Mouse (Mus musculus) splenic B cell, adult 2 months (primary cell): ENCODE data around the gene Socs7.
A peak's percentile ranks its signal among the peaks of the same experiment; 100 is the strongest.

Source experiments
- DNase-seq: peaks from one replicate; pipeline ENCODE4 v3.0.0-alpha.2; 2011; ENCODE audit warnings: low read depth, low spot score
- H3K27me3 ChIP-seq: 2 replicates; pipeline ENCODE4 v1.6.1; 2012; ENCODE audit warnings: mild to moderate bottlenecking, low read length, moderate library complexity, mixed read lengths; ENCODE audit not compliant: control insufficient read depth, poor library complexity, insufficient read depth, severe bottlenecking
- H3K36me3 ChIP-seq: 2 replicates; pipeline ENCODE4 v1.6.1; 2012; ENCODE audit warnings: mild to moderate bottlenecking, low read length, moderate library complexity, mixed read lengths; ENCODE audit not compliant: control insufficient read depth, poor library complexity, insufficient read depth, severe bottlenecking

Socs7 gene

DNA sequence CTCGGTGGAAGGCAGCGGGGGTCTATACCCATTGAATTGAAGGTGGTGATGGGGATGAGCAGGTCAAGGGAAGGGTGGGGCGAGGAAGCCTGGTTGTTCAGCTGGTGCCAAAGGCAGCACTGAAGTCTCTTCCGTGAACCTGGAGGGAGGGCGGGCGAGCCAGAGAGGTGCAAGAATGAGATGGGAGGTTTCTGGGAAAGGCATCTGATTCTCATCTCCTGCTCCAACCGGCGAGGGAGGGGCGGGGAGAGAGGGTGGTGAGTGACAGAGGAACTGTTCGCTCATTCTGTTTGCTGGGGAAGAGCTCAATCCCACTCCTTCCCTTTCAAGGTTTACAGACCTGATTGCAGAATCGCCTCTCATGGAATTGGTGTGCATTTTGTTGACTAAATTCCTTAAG lies 31.3 kb downstream of the Socs7 start:
- H3K36me3 ChIP-seq, result peaks cover 4% of the 10 kb centered on the region; the same call in 1 of the 2 replicates
- no peaks in the 10 kb centered on the region for H3K27me3 ChIP-seq
- DNase-seq, result no peak

GRCm38 (mm10) chr11:97394146-97394545 lies 31.8 kb downstream of the Socs7 start:
- peak; percentile 30 for DNase-seq
- Histone ChIP-seq H3K27me3 (no peaks in the 10 kb centered on the region), H3K36me3 (peaks cover 4% of the 10 kb centered on the region; the same call in 1 of the 2 replicates)

DNA sequence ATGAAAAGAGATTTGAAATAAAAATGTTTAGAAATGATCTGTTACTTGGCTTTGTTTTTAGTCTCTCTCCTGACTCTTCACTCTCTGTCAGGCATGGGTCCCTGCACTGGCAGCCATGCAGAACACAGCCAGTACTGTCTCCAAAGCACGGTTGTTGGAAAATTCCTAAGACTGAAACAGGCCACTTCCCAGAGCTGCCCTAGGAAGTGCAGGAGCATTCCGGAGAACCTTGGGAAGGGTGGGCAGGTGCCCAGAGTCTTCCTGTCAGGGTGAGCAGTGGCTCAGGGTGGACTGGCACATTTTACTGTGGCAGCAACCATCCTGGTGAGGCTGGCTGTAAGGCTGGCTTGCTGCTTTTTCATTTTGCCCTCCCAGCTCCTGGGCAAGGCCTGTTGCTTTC lies 36.2 kb downstream of the Socs7 start:
- no peak for DNase-seq
- H3K36me3 ChIP-seq, result no peaks in the 10 kb centered on the region; the same call in 1 of the 2 replicates

DNA sequence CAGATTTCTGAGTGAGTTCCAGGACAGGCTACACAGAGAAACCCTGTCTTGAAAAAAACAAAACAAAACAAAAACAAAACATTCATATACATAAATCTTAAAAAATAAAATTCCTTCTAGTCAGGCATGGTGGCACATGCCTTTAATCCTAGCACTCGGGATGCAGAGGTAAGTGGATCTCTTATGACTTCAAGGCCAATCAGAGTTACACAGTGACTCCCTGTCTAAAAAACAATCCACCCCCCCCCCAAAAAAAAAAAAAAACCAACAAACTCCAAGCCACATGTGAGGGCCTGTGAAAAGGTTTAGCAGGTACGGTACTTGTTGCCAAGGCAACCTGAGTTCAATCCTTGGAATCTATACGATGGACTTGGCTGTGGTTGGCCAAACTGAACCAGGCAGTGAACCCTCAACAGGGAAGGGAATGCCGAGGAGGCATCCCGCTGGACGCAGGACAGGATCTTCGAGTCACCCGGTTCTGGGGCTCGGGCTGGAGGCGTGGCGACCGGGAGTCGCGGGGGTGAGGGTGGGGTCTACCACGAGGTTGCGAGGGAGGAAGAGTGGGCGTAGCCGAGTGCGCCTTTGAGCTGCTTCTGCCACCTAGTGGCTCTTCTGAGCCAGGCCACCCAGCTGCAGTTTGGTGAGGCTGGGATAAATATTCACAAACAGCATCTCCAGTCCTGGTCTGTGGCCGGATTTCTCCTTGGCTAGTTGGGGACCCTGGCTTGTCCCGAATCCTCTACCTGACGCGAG lies 37.8 kb downstream of the Socs7 start:
- no peaks in the 10 kb centered on the region; the same call in 1 of the 2 replicates for H3K36me3 ChIP-seq
- peak; percentile 87 for DNase-seq

More for the DNA sequence above, 36.2 kb downstream of the Socs7 start:
- H3K27me3 ChIP-seq, result no peaks in the 10 kb centered on the region

GRCm38 (mm10) chr11:97401082-97401481 lies 38.7 kb downstream of the Socs7 start:
- Histone ChIP-seq H3K36me3 (no peaks in the 10 kb centered on the region), H3K27me3 (no peaks in the 10 kb centered on the region)
- no peak for DNase-seq

More for the DNA sequence above, 37.8 kb downstream of the Socs7 start:
- H3K27me3 ChIP-seq, result no peaks in the 10 kb centered on the region

GRCm38 (mm10) chr11:97401686-97402435 lies 39.5 kb downstream of the Socs7 start:
- DNase-seq, result no peak
- Histone ChIP-seq H3K36me3 (no peaks in the 10 kb centered on the region), H3K27me3 (no peaks in the 10 kb centered on the region)

DNA sequence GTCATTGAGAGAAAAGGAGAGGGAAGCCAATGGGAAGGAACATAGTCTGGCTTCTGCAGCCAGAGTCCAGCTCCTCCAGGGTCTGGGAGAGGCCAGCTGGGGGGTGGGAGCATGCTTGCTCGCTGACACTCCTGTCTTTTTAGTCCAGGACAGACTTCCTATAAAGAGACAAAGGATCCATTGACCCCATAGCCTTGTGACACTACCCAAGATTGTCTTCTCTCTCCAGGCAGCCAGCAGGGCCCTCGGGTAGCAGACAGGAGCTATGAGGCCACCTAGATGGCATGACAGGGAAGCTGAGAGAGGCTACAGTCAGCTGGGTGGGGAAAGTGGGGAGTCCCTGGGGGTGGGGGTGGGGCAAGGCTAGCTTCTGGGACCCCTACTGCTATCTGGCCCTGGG lies 40.4 kb downstream of the Socs7 start:
- Histone ChIP-seq H3K36me3 (no peaks in the 10 kb centered on the region), H3K27me3 (no peaks in the 10 kb centered on the region)
- no peak for DNase-seq

DNA sequence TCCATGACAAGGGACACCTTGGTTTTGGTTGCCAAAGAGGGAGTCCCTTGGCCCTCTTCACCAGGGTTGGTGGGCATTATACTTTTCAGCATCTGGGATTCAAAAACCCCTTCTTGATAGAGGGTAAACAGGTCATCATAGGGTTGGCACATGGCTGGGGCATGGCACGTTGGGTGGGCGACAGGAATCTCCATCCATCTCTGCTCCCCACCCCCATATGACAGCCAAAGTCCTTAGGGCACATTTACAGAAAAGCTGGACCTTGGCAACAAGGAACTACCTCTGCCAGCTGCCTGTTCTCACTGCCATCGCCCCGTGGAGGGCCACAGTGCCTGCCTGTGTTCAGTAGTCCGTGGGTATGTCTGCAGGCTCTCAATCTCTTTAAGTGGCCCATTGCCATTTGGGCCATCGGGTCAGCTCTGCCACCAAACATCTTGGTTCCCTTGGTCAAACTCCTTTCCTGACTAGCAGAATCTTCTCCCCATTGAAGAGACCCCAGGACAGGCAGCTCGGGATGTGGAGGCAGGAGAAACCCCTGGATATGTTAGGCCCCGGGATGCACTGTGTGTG lies 41.3 kb downstream of the Socs7 start:
- DNase-seq, result no peak
- Histone ChIP-seq H3K36me3 (no peaks in the 10 kb centered on the region), H3K27me3 (no peaks in the 10 kb centered on the region)

GRCm38 (mm10) chr11:97404184-97404760 lies 41.9 kb downstream of the Socs7 start:
- peak; percentile 59 for DNase-seq
- H3K27me3 ChIP-seq, result no peaks in the 10 kb centered on the region
- no peaks in the 10 kb centered on the region for H3K36me3 ChIP-seq

DNA sequence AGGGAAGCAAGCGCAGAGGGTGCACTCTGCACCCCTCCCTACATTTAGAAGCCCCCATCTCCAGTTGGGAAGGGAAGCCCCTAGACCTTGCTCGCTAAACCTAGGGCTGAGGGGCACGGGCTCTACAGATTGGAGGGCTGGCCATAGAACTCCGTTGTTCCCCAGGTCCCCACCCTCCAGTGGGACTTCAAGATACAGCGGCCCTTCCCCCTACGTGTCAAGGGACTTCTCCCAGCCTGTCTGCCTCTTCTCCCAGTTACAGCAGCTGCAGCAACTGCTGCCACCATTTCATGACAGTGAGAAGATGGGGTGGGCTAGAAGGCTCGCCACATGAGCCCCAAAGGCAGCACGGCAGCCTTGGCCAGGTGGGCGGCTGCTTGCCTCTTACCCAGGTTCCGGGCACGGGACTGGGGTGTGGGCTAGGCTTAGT lies 42.4 kb downstream of the Socs7 start:
- no peak for DNase-seq
- Histone ChIP-seq H3K27me3 (no peaks in the 10 kb centered on the region), H3K36me3 (no peaks in the 10 kb centered on the region)

DNA sequence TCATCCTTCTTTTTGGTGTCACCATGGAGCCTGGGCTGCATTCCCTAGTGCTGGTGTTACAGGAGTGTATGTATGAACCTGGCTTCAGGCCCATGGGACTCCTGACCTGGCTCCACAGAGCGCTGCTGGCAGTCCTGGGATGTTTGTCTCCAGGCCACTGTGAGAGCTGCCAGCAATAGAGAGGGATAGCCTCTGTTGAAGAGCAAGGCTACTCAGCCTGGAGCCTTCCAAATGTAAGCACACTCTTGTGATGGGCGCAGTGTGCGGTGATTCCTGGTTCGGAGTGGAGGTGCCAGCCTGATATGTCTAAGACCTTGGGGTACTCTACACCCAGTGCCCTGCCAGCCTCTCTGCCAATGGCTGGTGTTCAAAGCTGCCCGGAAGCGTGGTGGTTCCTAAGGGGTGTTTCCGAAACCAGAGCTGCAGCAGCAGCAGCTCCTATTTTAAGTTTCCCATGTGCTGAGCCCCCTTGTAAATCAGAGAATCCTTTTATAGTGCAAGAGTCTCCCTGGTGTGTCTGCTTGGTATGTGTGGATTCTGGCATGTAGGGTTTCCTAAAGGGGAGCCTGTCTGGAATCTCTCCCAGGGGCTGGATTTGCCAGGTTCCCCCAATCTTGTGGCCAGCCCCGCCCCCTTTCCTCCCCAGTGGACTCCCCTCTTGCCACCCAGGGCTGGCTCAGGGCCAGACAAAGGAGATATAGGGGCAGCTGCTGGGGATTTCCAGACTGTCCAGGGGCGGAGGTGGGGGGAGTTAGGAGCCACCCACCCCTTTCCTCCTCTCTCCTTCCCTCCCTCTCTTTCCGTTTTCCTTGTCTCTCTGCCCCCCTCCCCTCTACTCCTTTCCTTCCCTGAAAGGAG lies 44.0 kb downstream of the Socs7 start:
- H3K27me3 ChIP-seq, result no peaks in the 10 kb centered on the region
- DNase-seq, result no peak
- H3K36me3 ChIP-seq, result no peaks in the 10 kb centered on the region

- H3K36me3 ChIP-seq, result no peaks in the 10 kb centered on the region
These were observed 45.1 kb downstream of the Socs7 start for GRCm38 (mm10) chr11:97407456-97407855.

DNA sequence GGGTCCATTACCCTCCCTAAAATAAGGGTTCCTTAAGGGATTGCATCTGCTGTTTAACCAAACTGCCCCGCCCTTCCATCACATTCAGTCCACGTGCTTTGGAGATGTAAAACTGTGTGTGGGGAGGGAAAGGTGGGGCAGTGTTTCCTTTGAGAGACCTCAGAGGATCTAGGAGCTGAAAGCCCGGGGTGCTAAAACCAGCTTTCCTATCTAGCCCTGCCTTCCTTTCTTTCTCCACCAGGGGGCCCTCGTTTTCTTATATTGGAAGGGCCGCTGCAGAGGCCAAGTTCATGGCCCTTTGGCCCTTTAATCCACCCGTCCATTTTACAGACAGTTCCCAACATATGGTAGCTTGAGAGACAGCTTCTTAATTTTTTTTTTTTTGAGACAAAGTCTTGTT lies 45.8 kb downstream of the Socs7 start:
- no peaks in the 10 kb centered on the region for H3K27me3 ChIP-seq
- peak; percentile 84 for DNase-seq

More at GRCm38 (mm10) chr11:97407456-97407855, 45.1 kb downstream of the Socs7 start:
- no peaks in the 10 kb centered on the region for H3K27me3 ChIP-seq
- DNase-seq, result no peak

GRCm38 (mm10) chr11:97410958-97411357 lies 48.6 kb downstream of the Socs7 start:
- DNase-seq, result no peak
- H3K27me3 ChIP-seq, result no peaks in the 10 kb centered on the region
- H3K36me3 ChIP-seq, result no peaks in the 10 kb centered on the region

More for the DNA sequence above, 45.8 kb downstream of the Socs7 start:
- no peaks in the 10 kb centered on the region for H3K36me3 ChIP-seq
